Mouse (Mus musculus) thymus, postnatal 0 days (tissue): Measurements from ENCODE around the gene Ifi27l2b. TPM values are rescaled to one million over a fixed set of nuclear protein-coding genes. Genes with fewer than 3 reads are reported as not detected.

Experiments used
- DNase-seq: peaks from one replicate; pipeline ENCODE4 v3.0.0-alpha.2; 2015; ENCODE audit warnings: low spot score
- polyA plus RNA-seq: library from polyadenylated mRNA; unstranded; fragments of >200 nt; fragmentation: Nextera tagmentation; extraction: Ambion mirVana; gene quantifications from 2 replicates; pipeline ENCODE4 v1.2.1, GENCODE M21; 2015

The Ifi27l2b gene
- polyA plus RNA-seq, 1 experiment from 2014 or later = 0.25 TPM

- no peak for DNase-seq
Measured at GRCm38 (mm10) chr12:103437601-103438000, 19.4 kb downstream of the Ifi27l2b start.

GRCm38 (mm10) chr12:103434861-103435260, 22.2 kb downstream of the Ifi27l2b start:
- DNase-seq = no peak

- DNase-seq = peak; percentile 68
Measured at GRCm38 (mm10) chr12:103433986-103434731, 22.9 kb downstream of the Ifi27l2b start, which contains the start of gene Ifi27. Gene Ifi27 (plus strand): TSS chr12:103434211.

GRCm38 (mm10) chr12:103433430-103433829, 23.6 kb downstream of the Ifi27l2b start:
- DNase-seq = no peak

GRCm38 (mm10) chr12:103426710-103427109, 30.3 kb downstream of the Ifi27l2b start:
- no peak for DNase-seq

- peak; percentile 99 for DNase-seq
Measured at GRCm38 (mm10) chr12:103425729-103426470, 31.1 kb downstream of the Ifi27l2b start, which contains the start of gene Ddx24. Gene Ddx24 (minus strand): TSS chr12:103425830.

- no peak for DNase-seq
Measured at GRCm38 (mm10) chr12:103425016-103425728, 31.9 kb downstream of the Ifi27l2b start.

GRCm38 (mm10) chr12:103408144-103408543, 48.9 kb downstream of the Ifi27l2b start:
- DNase-seq = no peak

GRCm38 (mm10) chr12:103407720-103408119, 49.3 kb downstream of the Ifi27l2b start, which contains the start of gene 9330161L09Rik:
Gene 9330161L09Rik (minus strand): TSS chr12:103407820.
- no peak for DNase-seq

- DNase-seq = no peak
Measured at GRCm38 (mm10) chr12:103404131-103404530, 52.9 kb downstream of the Ifi27l2b start.

Other genes with a start within 250 kb of the Ifi27l2b start
- gene Prima1, start 215.1 kb downstream of the Ifi27l2b start, polyA plus RNA-seq = not detected in 2 replicates
- not detected in 2 replicates for gene Fam181a, start 146.2 kb downstream of the Ifi27l2b start, polyA plus RNA-seq
- 5.2 and 5.6 TPM in 2 replicates for gene Asb2, start 101.2 kb downstream of the Ifi27l2b start, polyA plus RNA-seq
- gene Otub2, start 68.5 kb downstream of the Ifi27l2b start, polyA plus RNA-seq = 1.9 TPM in 2 replicates
- 0.14 and 0.21 TPM in 2 replicates for gene 9330161L09Rik, start 49.4 kb downstream of the Ifi27l2b start, polyA plus RNA-seq
- gene Ddx24, start 31.4 kb downstream of the Ifi27l2b start, polyA plus RNA-seq = 139 and 165 TPM in 2 replicates
- 160 and 162 TPM in 2 replicates for gene Ifi27, start 23.0 kb downstream of the Ifi27l2b start, polyA plus RNA-seq
- gene Ifi27l2a, start 13.5 kb downstream of the Ifi27l2b start, polyA plus RNA-seq = 299 and 338 TPM in 2 replicates
- gene Ppp4r4, start 75.1 kb upstream of the Ifi27l2b start, polyA plus RNA-seq = 0.40 and 0.44 TPM in 2 replicates
- gene Serpina10, start 174.2 kb upstream of the Ifi27l2b start, polyA plus RNA-seq = 0.09 TPM in 1 of 2 replicates, not detected in the other
- gene Serpina6, start 200.0 kb upstream of the Ifi27l2b start, polyA plus RNA-seq = 0.08 and 0.13 TPM in 2 replicates
- gene Serpina16, start 218.9 kb upstream of the Ifi27l2b start, polyA plus RNA-seq = not detected in 2 replicates
- not detected in 2 replicates for gene Serpina1f, start 238.3 kb upstream of the Ifi27l2b start, polyA plus RNA-seq